ENCODE assay signal across 10 mouse cellular contexts in genomic region chr7:120809705-120810104, GRCm38 (mm10). TPM values are rescaled to one million over a fixed set of nuclear protein-coding genes. Genes with fewer than 3 reads are reported as not detected.
A peak's percentile ranks its signal among the peaks of the same experiment; 100 is the strongest.
DNase-seq lines count a peak whose midpoint lies in the region; ATAC-seq lines count a peak whose summit lies in the region.
"Had no signal": no experiment of that assay in that cellular context is flagged by ENCODE, and none has a peak within 500 bp of the region (broad histone marks: within the 10 kb centered on the region; RNA-seq: fewer than 3 reads in every experiment).

No protein-coding gene starts in this region.

- peaks cover 28% of the 10 kb centered on the region for H3K27me3 ChIP-seq in liver, embryonic 12.5 days (replicated peaks)
- H3K27me3 ChIP-seq in forebrain, embryonic 13.5 days = peaks cover 11% of the 10 kb centered on the region; the same call in 1 of the 2 replicates
- peaks cover 38% of the 10 kb centered on the region for H3K27me3 ChIP-seq in limb, embryonic 10.5 days (ENCODE audit: low read depth, poor library complexity, severe bottlenecking)

- DNase-seq in liver = no peak
- DNase-seq in limb, embryonic 10.5 days (ENCODE audit: low spot score) = peak; percentile 35
- DNase-seq in retina, postnatal 1 day = peak; percentile 8
- no peak for DNase-seq in left cerebral cortex, adult 8-10 months (ENCODE audit: low spot score in 2 of 2)
- no peak for DNase-seq in gastrocnemius, postnatal 10 days

- H3K4me1 ChIP-seq in liver, embryonic 12.5 days = 0 out of 2 replicates have a peak, but pooled peaks cover 3% of the 10 kb centered on the region
- H3K4me1 ChIP-seq in forebrain, embryonic 13.5 days = peaks cover 4% of the 10 kb centered on the region; the same call in 1 of the 2 replicates
- H3K4me1 ChIP-seq in limb, embryonic 10.5 days = peaks cover 5% of the 10 kb centered on the region

- ATAC-seq in liver, embryonic 12.5 days = no peak
- no peak for ATAC-seq in forebrain, embryonic 13.5 days

- H3K9me3 ChIP-seq in liver, embryonic 12.5 days (replicated peaks) = no peaks in the 10 kb centered on the region
- no peaks in the 10 kb centered on the region for H3K9me3 ChIP-seq in forebrain, embryonic 13.5 days (replicated peaks)
- H3K9me3 ChIP-seq in limb, embryonic 10.5 days (replicated peaks) = no peaks in the 10 kb centered on the region

- no peaks in the 10 kb centered on the region for H3K36me3 ChIP-seq in liver, embryonic 12.5 days
- no peaks in the 10 kb centered on the region for H3K36me3 ChIP-seq in forebrain, embryonic 13.5 days (ENCODE audit: poor library complexity, severe bottlenecking)
- no peaks in the 10 kb centered on the region for H3K36me3 ChIP-seq in limb, embryonic 10.5 days

- H3K4me3 ChIP-seq in liver, embryonic 12.5 days = 0 out of 2 replicates have a peak overlapping the region, but pooled peaks have one; percentile 14
- peak overlapping the region; percentile 31 for H3K4me3 ChIP-seq in forebrain, embryonic 13.5 days
- peak overlapping the region; percentile 47 for H3K4me3 ChIP-seq in limb, embryonic 10.5 days
- H3K4me3 ChIP-seq: erythroblast, embryonic 14.5 days had no signal

- H3K27ac ChIP-seq in liver, embryonic 12.5 days = no peak overlapping the region
- H3K27ac ChIP-seq in forebrain, embryonic 13.5 days = no peak overlapping the region
- H3K27ac ChIP-seq in limb, embryonic 10.5 days = no peak overlapping the region
- H3K27ac ChIP-seq: liver, embryonic 14.5 days had no signal

- peak overlapping the region; percentile 31; the same call in 1 of the 2 replicates for H3K4me2 ChIP-seq in liver, embryonic 12.5 days
- H3K4me2 ChIP-seq in forebrain, embryonic 13.5 days = peak overlapping the region; percentile 61

- H3K9ac ChIP-seq in liver, embryonic 12.5 days = no peak overlapping the region
- 0 out of 2 replicates have a peak overlapping the region, but pooled peaks have one; percentile 27 for H3K9ac ChIP-seq in forebrain, embryonic 13.5 days
- H3K9ac ChIP-seq: liver, embryonic 14.5 days had no signal

- WGBS in liver, embryonic 12.5 days (ENCODE audit: insufficient replicate concordance) = 10% methylated on average over 27 of the region's 27 CpGs
- 3% methylated on average over 27 of the region's 27 CpGs for WGBS in forebrain, embryonic 13.5 days
- WGBS in limb, embryonic 10.5 days = 5% methylated on average over 27 of the region's 27 CpGs

RNA-seq across cellular contexts. Expression of gene Gm5737, which starts 2.5 kb away (rescaled TPM):
- polyA plus RNA-seq in liver, embryonic 12.5 days (2016; fragmentation: Nextera tagmentation; extraction: Ambion mirVana) = not detected in 2 replicates
- not detected in 2 replicates for polyA plus RNA-seq in forebrain, embryonic 13.5 days (2015; fragmentation: Nextera tagmentation; extraction: Ambion mirVana)
- not detected in 2 replicates for polyA plus RNA-seq in limb, embryonic 10.5 days (2016; fragmentation: Nextera tagmentation; extraction: Ambion mirVana)
- total RNA-seq in left cerebral cortex, adult 8-10 months (2022) = under 1 TPM in 1 of 4 experiments, not detected in 3; 0.30 TPM
- total RNA-seq in gastrocnemius, postnatal 10 days (2021) = under 1 TPM in 1 of 2 experiments, not detected in 1; 0.31 TPM
- polyA plus RNA-seq: erythroblast, embryonic 14.5 days; liver, embryonic 14.5 days; spleen, adult 2 months had no signal

RNA-seq across cellular contexts. Expression of gene Eef2k, which starts 32.9 kb away (rescaled TPM):
- polyA plus RNA-seq in liver, embryonic 12.5 days (2016; fragmentation: Nextera tagmentation; extraction: Ambion mirVana) = 44.3 and 45.0 TPM in 2 replicates
- polyA plus RNA-seq in forebrain, embryonic 13.5 days (2015; fragmentation: Nextera tagmentation; extraction: Ambion mirVana) = 19.2 and 22.0 TPM in 2 replicates
- 21.3 and 23.5 TPM in 2 replicates for polyA plus RNA-seq in limb, embryonic 10.5 days (2016; fragmentation: Nextera tagmentation; extraction: Ambion mirVana)
- 10 to 100 TPM; 28.3 to 36.3 (median 35.3) TPM for total RNA-seq in left cerebral cortex, adult 8-10 months (2022)
- total RNA-seq in gastrocnemius, postnatal 10 days (2021) = 10 to 100 TPM; 56.3 to 60.9 TPM

Comparison
In these comparisons a context has a peak if more than half of its experiments do, and no peak if none do; other contexts are left out.
1. DNase-seq: peak in limb, embryonic 10.5 days (single experiment) and retina, postnatal 1 day (single experiment); none in liver (single experiment), left cerebral cortex, adult 8-10 months (0 of 2) and gastrocnemius, postnatal 10 days (single experiment).
2. Peak in every context shown above with its lines, with median percentiles within 50 percentile points of each other: H3K4me3 ChIP-seq.